ENCODE assay signal across 19 mouse cellular contexts in genomic region chr1:154917438-154917837, GRCm38 (mm10). TPM values are rescaled to one million over a fixed set of nuclear protein-coding genes. Genes with fewer than 3 reads are reported as not detected.
DNase-seq lines count a peak whose midpoint lies in the region; ATAC-seq and TF ChIP-seq lines count a peak whose summit lies in the region.
"Had no signal": no experiment of that assay in that cellular context is flagged by ENCODE, and none has a peak within 500 bp of the region (broad histone marks: within the 10 kb centered on the region; RNA-seq: fewer than 3 reads in every experiment).

No protein-coding gene starts in this region.

- DNase-seq in frontal cortex, postnatal 10 days (ENCODE audit: low spot score in 2 of 2), result no peak
- DNase-seq in left cerebral cortex, adult 2 months (ENCODE audit: extremely low spot score in 1 of 2, low spot score in 2 of 2), result peak; percentile 16 to 20
- DNase-seq in left cerebral cortex, adult 11 months (ENCODE audit: low spot score), result no peak
- peak; percentile 4 for DNase-seq in A20 (ENCODE audit: low read depth, low spot score)
- peak; percentile 8 for DNase-seq in heart, postnatal 0 days (ENCODE audit: low spot score)
- no peak for DNase-seq in testis, postnatal 14 days (ENCODE audit: low spot score)
- DNase-seq: B cell, adult 2 months; cerebellum, postnatal 36 days; gastrocnemius, postnatal 25 days; kidney, adult 9 months; thymus, postnatal 36 days had no signal

- no peaks in the 10 kb centered on the region for H3K9me3 ChIP-seq in heart, postnatal 0 days (replicated peaks; ENCODE audit: control insufficient read depth, low read length)
- H3K9me3 ChIP-seq in forebrain, embryonic 13.5 days (replicated peaks), result no peaks in the 10 kb centered on the region
- H3K9me3 ChIP-seq: hindbrain, embryonic 15.5 days; midbrain, embryonic 12.5 days; neural tube, embryonic 12.5 days had no signal

- no peak for TF ChIP-seq EP300 in heart, postnatal 0 days (IDR thresholded peaks at IDR 0.05; ENCODE audit: low read depth)

- no peak overlapping the region for H3K27ac ChIP-seq in left cerebral cortex, adult 2 months
- no peak overlapping the region for H3K27ac ChIP-seq in heart, postnatal 0 days (ENCODE audit: low read depth)
- no peak overlapping the region for H3K27ac ChIP-seq in forebrain, embryonic 13.5 days
- H3K27ac ChIP-seq: hindbrain, embryonic 15.5 days; liver, embryonic 14.5 days; midbrain, embryonic 12.5 days; neural tube, embryonic 12.5 days had no signal

- H3K4me1 ChIP-seq in heart, postnatal 0 days (ENCODE audit: control insufficient read depth, insufficient read depth), result no peaks in the 10 kb centered on the region
- no peaks in the 10 kb centered on the region for H3K4me1 ChIP-seq in forebrain, embryonic 13.5 days
- H3K4me1 ChIP-seq: hindbrain, embryonic 15.5 days; midbrain, embryonic 12.5 days; neural tube, embryonic 12.5 days had no signal

- no peak overlapping the region for H3K4me3 ChIP-seq in left cerebral cortex, adult 2 months
- H3K4me3 ChIP-seq in heart, postnatal 0 days (ENCODE audit: low read depth, low read length), result no peak overlapping the region
- H3K4me3 ChIP-seq in forebrain, embryonic 13.5 days, result no peak overlapping the region
- H3K4me3 ChIP-seq: hindbrain, embryonic 15.5 days; midbrain, embryonic 12.5 days; neural tube, embryonic 12.5 days had no signal

- intact Hi-C loops in left cerebral cortex, adult 2 months (cut with DNase I), result no loop called here

- no peak for TF ChIP-seq CTCF in left cerebral cortex, adult 2 months (IDR thresholded peaks at IDR 0.05)
- TF ChIP-seq CTCF in heart, postnatal 0 days (IDR thresholded peaks at IDR 0.05; ENCODE audit: low read depth), result no peak

- no peak overlapping the region for H3K9ac ChIP-seq in heart, postnatal 0 days (replicated peaks; ENCODE audit: low read depth, low read length)
- no peak overlapping the region for H3K9ac ChIP-seq in forebrain, embryonic 13.5 days
- H3K9ac ChIP-seq: hindbrain, embryonic 15.5 days; liver, embryonic 14.5 days; midbrain, embryonic 12.5 days; neural tube, embryonic 12.5 days had no signal

- H3K4me2 ChIP-seq in heart, postnatal 0 days (ENCODE audit: low read depth, low read length), result no peak overlapping the region
- H3K4me2 ChIP-seq in forebrain, embryonic 13.5 days, result no peak overlapping the region
- H3K4me2 ChIP-seq: hindbrain, embryonic 15.5 days; midbrain, embryonic 12.5 days; neural tube, embryonic 12.5 days had no signal

- 67% methylated on average over 6 of the region's 6 CpGs for WGBS in heart, postnatal 0 days
- WGBS in forebrain, embryonic 13.5 days, result 84% methylated on average over 6 of the region's 6 CpGs

- H3K27me3 ChIP-seq in heart, postnatal 0 days (ENCODE audit: control insufficient read depth, insufficient read depth, low read length), result no peaks in the 10 kb centered on the region
- no peaks in the 10 kb centered on the region for H3K27me3 ChIP-seq in forebrain, embryonic 13.5 days
- H3K27me3 ChIP-seq: hindbrain, embryonic 15.5 days; midbrain, embryonic 12.5 days; neural tube, embryonic 12.5 days had no signal

- peak; percentile 73; the same call in 1 of the 2 replicates for ATAC-seq in frontal cortex, adult (ENCODE audit: low TSS enrichment)
- ATAC-seq in heart, postnatal 0 days (ENCODE audit: insufficient read depth, low read depth), result peak; percentile 27; the same call in 1 of the 2 replicates
- no peak for ATAC-seq in forebrain, embryonic 13.5 days
- ATAC-seq: activated CD4-positive, CD25-positive, alpha-beta regulatory T cell, adult 4 months had no signal

- no peaks in the 10 kb centered on the region for H3K36me3 ChIP-seq in heart, postnatal 0 days (replicated peaks; ENCODE audit: control insufficient read depth, insufficient read depth, low read length)
- no peaks in the 10 kb centered on the region for H3K36me3 ChIP-seq in forebrain, embryonic 13.5 days (ENCODE audit: poor library complexity, severe bottlenecking)
- H3K36me3 ChIP-seq: hindbrain, embryonic 15.5 days; midbrain, embryonic 12.5 days; neural tube, embryonic 12.5 days had no signal

RNA-seq across cellular contexts. Expression of gene Cacna1e, which starts 33.1 kb away (rescaled TPM):
- total RNA-seq in left cerebral cortex, adult 2 months (2021), result 100 to 1,000 TPM; 173 to 190 TPM
- 0.08 and 0.15 TPM in 2 replicates for total RNA-seq in heart, postnatal 0 days (2014; rRNA removed; ENCODE audit: low replicate concordance)
- 0.04 and 0.05 TPM in 2 replicates for polyA plus RNA-seq in heart, postnatal 0 days (2015; fragmentation: Nextera tagmentation; extraction: Ambion mirVana)
- polyA plus RNA-seq in forebrain, embryonic 13.5 days (2015; fragmentation: Nextera tagmentation; extraction: Ambion mirVana), result 5.8 and 6.3 TPM in 2 replicates
- total RNA-seq: MEL had no signal

Comparison
In these comparisons a context has a peak if more than half of its experiments do, and no peak if none do; other contexts are left out.
1. DNase-seq: peak in left cerebral cortex, adult 2 months (2 of 2), A20 (single experiment) and heart, postnatal 0 days (single experiment); none in frontal cortex, postnatal 10 days (0 of 2), left cerebral cortex, adult 11 months (single experiment) and testis, postnatal 14 days (single experiment).
2. RNA of gene Cacna1e, which starts 33.1 kb away (total RNA-seq): 173 to 190 TPM in left cerebral cortex, adult 2 months; 0.08 to 0.15 TPM in heart, postnatal 0 days; every median in the first group is over 100 times any median in the second.